Mouse (Mus musculus): ENCODE results near the gene Gopc. TPM values are rescaled to one million over a fixed set of nuclear protein-coding genes. Genes with fewer than 3 reads are reported as not detected.

Gene Gopc
- total RNA-seq (2021), result 10 to 100 TPM; 40.2 to 41.7 TPM
- long read RNA-seq, experiment 1, full-length matches to known transcripts, result 41 of 44 reads
- long read RNA-seq, experiment 1, partial matches to known transcripts, result 0 of 44 reads
- long read RNA-seq, experiment 1, other reads (novel, unspliced or antisense), result 3 of 44 reads
- long read RNA-seq, experiment 2, full-length matches to known transcripts, result 54 of 64 reads
- long read RNA-seq, experiment 2, partial matches to known transcripts, result 1 of 64 reads
- long read RNA-seq, experiment 2, other reads (novel, unspliced or antisense), result 9 of 64 reads

GRCm38 (mm10) chr10:52381845-52382591, at the start of gene Gopc:
TSS of gene Gopc (minus strand) at chr10:52382124.
- H3K4me3 ChIP-seq, result peak within 1 kb of the TSS; percentile 97
- DNase-seq (ENCODE audit: low spot score in 2 of 2), result peak; percentile 96 to 97
- TF ChIP-seq CTCF (conservative IDR thresholded peaks at IDR 0.05), result no peak

GRCm38 (mm10) chr10:52430953-52431352, 49.0 kb upstream of the Gopc start:
- H3K27ac ChIP-seq, result no peak overlapping the region
- H3K4me3 ChIP-seq, result no peak overlapping the region
- no peak for TF ChIP-seq CTCF (conservative IDR thresholded peaks at IDR 0.05)
- no peak for DNase-seq (ENCODE audit: low spot score in 2 of 2)

More at GRCm38 (mm10) chr10:52381845-52382591, at the start of gene Gopc:
- peak within 1 kb of the TSS; percentile 99 for H3K27ac ChIP-seq

- no peak for DNase-seq (ENCODE audit: low spot score in 2 of 2)
- Histone ChIP-seq H3K27ac (no peak overlapping the region), H3K4me3 (no peak overlapping the region)
- TF ChIP-seq CTCF (conservative IDR thresholded peaks at IDR 0.05), result no peak
Measured at GRCm38 (mm10) chr10:52427634-52428415, 45.9 kb upstream of the Gopc start.

- no peak overlapping the region for H3K27ac ChIP-seq
- H3K4me3 ChIP-seq, result no peak overlapping the region
- no peak for TF ChIP-seq CTCF (conservative IDR thresholded peaks at IDR 0.05)
- no peak for DNase-seq (ENCODE audit: low spot score in 2 of 2)
Measured at GRCm38 (mm10) chr10:52426314-52426980, 44.5 kb upstream of the Gopc start.

GRCm38 (mm10) chr10:52423097-52423496, 41.2 kb upstream of the Gopc start:
- DNase-seq (ENCODE audit: low spot score in 2 of 2), result no peak
- no peak overlapping the region for H3K27ac ChIP-seq

GRCm38 (mm10) chr10:52421716-52422115, 39.8 kb upstream of the Gopc start:
- no peak for TF ChIP-seq CTCF (conservative IDR thresholded peaks at IDR 0.05)
- Histone ChIP-seq H3K27ac (no peak overlapping the region), H3K4me3 (no peak overlapping the region)
- DNase-seq (ENCODE audit: low spot score in 2 of 2), result no peak

More at GRCm38 (mm10) chr10:52423097-52423496, 41.2 kb upstream of the Gopc start:
- TF ChIP-seq CTCF (conservative IDR thresholded peaks at IDR 0.05), result peak; percentile 73
- H3K4me3 ChIP-seq, result no peak overlapping the region

GRCm38 (mm10) chr10:52420526-52420925, 38.6 kb upstream of the Gopc start:
- no peak for TF ChIP-seq CTCF (conservative IDR thresholded peaks at IDR 0.05)
- no peak for DNase-seq (ENCODE audit: low spot score in 2 of 2)
- no peak overlapping the region for H3K4me3 ChIP-seq
- H3K27ac ChIP-seq, result no peak overlapping the region

- Histone ChIP-seq H3K27ac (peak overlapping the region; percentile 99; the same call in 1 of the 2 replicates), H3K4me3 (peak overlapping the region; percentile 83)
- DNase-seq (ENCODE audit: low spot score in 2 of 2), result no peak
- no peak for TF ChIP-seq CTCF (conservative IDR thresholded peaks at IDR 0.05)
Measured at GRCm38 (mm10) chr10:52419402-52419801, 37.5 kb upstream of the Gopc start.

GRCm38 (mm10) chr10:52418931-52419330, 37.0 kb upstream of the Gopc start:
- Histone ChIP-seq H3K4me3 (peak overlapping the region; percentile 83), H3K27ac (peak overlapping the region; percentile 99; the same call in 1 of the 2 replicates)
- TF ChIP-seq CTCF (conservative IDR thresholded peaks at IDR 0.05), result no peak
- no peak for DNase-seq (ENCODE audit: low spot score in 2 of 2)

GRCm38 (mm10) chr10:52417998-52418860, 36.3 kb upstream of the Gopc start:
- peak overlapping the region; percentile 99 for H3K27ac ChIP-seq

GRCm38 (mm10) chr10:52417299-52417997, 35.5 kb upstream of the Gopc start, which contains the start of gene Nus1:
TSS of gene Nus1 (plus strand) at chr10:52417547.
- peak within 1 kb of the TSS; percentile 83 for H3K4me3 ChIP-seq
- TF ChIP-seq CTCF (conservative IDR thresholded peaks at IDR 0.05), result peak; percentile 89
- peak; percentile 96 to 98 for DNase-seq (ENCODE audit: low spot score in 2 of 2)
- peak within 1 kb of the TSS; percentile 99 for H3K27ac ChIP-seq

More at GRCm38 (mm10) chr10:52417998-52418860, 36.3 kb upstream of the Gopc start:
- TF ChIP-seq CTCF (conservative IDR thresholded peaks at IDR 0.05), result no peak
- DNase-seq (ENCODE audit: low spot score in 2 of 2), result peak in 1 of 2 experiments; percentile 18
- H3K4me3 ChIP-seq, result peak overlapping the region; percentile 83
